Mouse (Mus musculus) cortical plate, adult 2 months (tissue): Measurements from ENCODE around the gene Elavl2.

Source experiments
- CTCF ChIP-seq: fragments of 200-500 bp; IDR thresholded peaks from 2 replicates; pipeline ENCODE4 v1.5.1; 2011; ENCODE audit warnings: mild to moderate bottlenecking, control low read depth, low read length; ENCODE audit not compliant: insufficient read depth; ENCODE audit errors: extremely low read depth
- POLR2A ChIP-seq: fragments of 200-500 bp; IDR thresholded peaks from 2 replicates; pipeline ENCODE4 v1.6.1; 2011; ENCODE audit warnings: mild to moderate bottlenecking, low read length, control low read depth; ENCODE audit not compliant: insufficient read depth; ENCODE audit errors: extremely low read depth

- TF ChIP-seq POLR2A = no peak
- TF ChIP-seq CTCF = no peak
These were observed 151.9 kb downstream of the Elavl2 start for GRCm38 (mm10) chr4:91248650-91249049.
